Comparison of ENCODE assay signal across 8 mouse cellular contexts in genomic region chr16:42444408-42444862, GRCm38 (mm10).
DNase-seq lines count a peak whose midpoint lies in the region; ATAC-seq and TF ChIP-seq lines count a peak whose summit lies in the region.

No protein-coding gene starts in this region.

- H3K27me3 ChIP-seq in lung, postnatal 0 days (replicated peaks; ENCODE audit: insufficient read depth, low read length), result no peaks in the 10 kb centered on the region
- no peaks in the 10 kb centered on the region for H3K27me3 ChIP-seq in forebrain, embryonic 10.5 days (ENCODE audit: poor library complexity, severe bottlenecking)
- H3K27me3 ChIP-seq in hindbrain, embryonic 13.5 days, result no peaks in the 10 kb centered on the region
- no peaks in the 10 kb centered on the region for H3K27me3 ChIP-seq in midbrain, embryonic 15.5 days (replicated peaks)

- no peak for TF ChIP-seq EP300 in lung, postnatal 0 days (IDR thresholded peaks at IDR 0.05)

- peak; percentile 8 for DNase-seq in lung, postnatal 0 days (ENCODE audit: low spot score)
- no peak for DNase-seq in lung, adult 18-20 months
- peak; percentile 15 for DNase-seq in forebrain, embryonic 10.5 days (ENCODE audit: extremely low spot score, low spot score)
- no peak for DNase-seq in yolk sac, embryonic 10.5 days (ENCODE audit: low spot score)
- no peak for DNase-seq in thymus, adult 18-20 months

- H3K36me3 ChIP-seq in lung, postnatal 0 days (ENCODE audit: insufficient read depth, low read length), result no peaks in the 10 kb centered on the region
- H3K36me3 ChIP-seq in forebrain, embryonic 10.5 days (replicated peaks), result no peaks in the 10 kb centered on the region
- no peaks in the 10 kb centered on the region for H3K36me3 ChIP-seq in hindbrain, embryonic 13.5 days
- no peaks in the 10 kb centered on the region for H3K36me3 ChIP-seq in midbrain, embryonic 15.5 days (replicated peaks)

- H3K9ac ChIP-seq in lung, postnatal 0 days (replicated peaks; ENCODE audit: low read depth), result no peak overlapping the region
- peak overlapping the region; percentile 51 for H3K9ac ChIP-seq in hindbrain, embryonic 13.5 days
- H3K9ac ChIP-seq in midbrain, embryonic 15.5 days, result no peak overlapping the region

- 55% methylated on average over 10 of the region's 10 CpGs for WGBS in lung, postnatal 0 days
- 55% methylated on average over 10 of the region's 10 CpGs for WGBS in forebrain, embryonic 10.5 days
- 26% methylated on average over 10 of the region's 10 CpGs for WGBS in hindbrain, embryonic 13.5 days
- 13% methylated on average over 10 of the region's 10 CpGs for WGBS in midbrain, embryonic 15.5 days

- H3K27ac ChIP-seq in lung, postnatal 0 days (ENCODE audit: low read length), result no peak overlapping the region
- peak overlapping the region; percentile 81 for H3K27ac ChIP-seq in forebrain, embryonic 10.5 days
- H3K27ac ChIP-seq in hindbrain, embryonic 13.5 days, result peak overlapping the region; percentile 94
- peak overlapping the region; percentile 86 for H3K27ac ChIP-seq in midbrain, embryonic 15.5 days

- H3K4me3 ChIP-seq in lung, postnatal 0 days (ENCODE audit: low read depth, low read length), result no peak overlapping the region
- peak overlapping the region; percentile 23; the same call in 1 of the 2 replicates for H3K4me3 ChIP-seq in forebrain, embryonic 10.5 days
- peak overlapping the region; percentile 25 for H3K4me3 ChIP-seq in hindbrain, embryonic 13.5 days
- H3K4me3 ChIP-seq in midbrain, embryonic 15.5 days, result peak overlapping the region; percentile 17

- H3K4me2 ChIP-seq in lung, postnatal 0 days (replicated peaks; ENCODE audit: low read depth, low read length), result no peak overlapping the region
- peak overlapping the region; percentile 50 for H3K4me2 ChIP-seq in hindbrain, embryonic 13.5 days
- H3K4me2 ChIP-seq in midbrain, embryonic 15.5 days, result peak overlapping the region; percentile 46

- ATAC-seq in lung, postnatal 0 days, result no peak
- peak; percentile 81 for ATAC-seq in hindbrain, embryonic 13.5 days (ENCODE audit: low FRiP score)
- ATAC-seq in midbrain, embryonic 15.5 days (replicated peaks), result peak; percentile 80
- no peak for ATAC-seq in activated CD4-positive, CD25-positive, alpha-beta regulatory T cell, adult 4 months

- H3K4me1 ChIP-seq in lung, postnatal 0 days (ENCODE audit: insufficient read depth, low read depth, low read length), result no peaks in the 10 kb centered on the region
- peaks cover 22% of the 10 kb centered on the region for H3K4me1 ChIP-seq in forebrain, embryonic 10.5 days
- peaks cover 18% of the 10 kb centered on the region for H3K4me1 ChIP-seq in hindbrain, embryonic 13.5 days (replicated peaks)
- peaks cover 24% of the 10 kb centered on the region for H3K4me1 ChIP-seq in midbrain, embryonic 15.5 days

- no peaks in the 10 kb centered on the region for H3K9me3 ChIP-seq in lung, postnatal 0 days (ENCODE audit: low read length)
- peaks cover 3% of the 10 kb centered on the region; the same call in 1 of the 2 replicates for H3K9me3 ChIP-seq in forebrain, embryonic 10.5 days
- no peaks in the 10 kb centered on the region for H3K9me3 ChIP-seq in hindbrain, embryonic 13.5 days
- no peaks in the 10 kb centered on the region for H3K9me3 ChIP-seq in midbrain, embryonic 15.5 days

- TF ChIP-seq CTCF in lung, postnatal 0 days (IDR thresholded peaks at IDR 0.05), result no peak

Comparison
In these comparisons a context has a peak if more than half of its experiments do, and no peak if none do; other contexts are left out.
1. DNase-seq: peak in lung, postnatal 0 days (single experiment) and forebrain, embryonic 10.5 days (single experiment); none in lung, adult 18-20 months (0 of 2), yolk sac, embryonic 10.5 days (single experiment) and thymus, adult 18-20 months (0 of 2).
2. ATAC-seq: peak in hindbrain, embryonic 13.5 days (single experiment) and midbrain, embryonic 15.5 days (single experiment); none in lung, postnatal 0 days (single experiment) and activated CD4-positive, CD25-positive, alpha-beta regulatory T cell, adult 4 months (single experiment).